Mouse (Mus musculus) cerebellum, adult 8-10 months (tissue): ENCODE measurements around the gene Gapvd1.
A peak's percentile ranks its signal among the peaks of the same experiment; 100 is the strongest.
"Not testable (repeated sequence)": the region's sequence is repeated elsewhere in the genome, so short reads cannot be mapped to it uniquely, and the experiment has no call there.

ENCODE experiments used
- DNase-seq: peaks from one replicate; pipeline ENCODE4 v3.0.0; 2022

The Gapvd1 gene

GRCm38 (mm10) chr2:34771368-34772226 lies 16.6 kb upstream of the Gapvd1 start, which contains the start of gene Hspa5:
Gene Hspa5, plus strand, starts transcription at chr2:34771970.
- DNase-seq, result peak; percentile 98

- DNase-seq, result no peak
Measured at GRCm38 (mm10) chr2:34770951-34771350, 15.9 kb upstream of the Gapvd1 start.

- DNase-seq, result no peak
Measured at GRCm38 (mm10) chr2:34770049-34770448, 15.0 kb upstream of the Gapvd1 start.

GRCm38 (mm10) chr2:34764801-34765200 lies 9.8 kb upstream of the Gapvd1 start:
- no peak for DNase-seq

GRCm38 (mm10) chr2:34762872-34763271 lies 7.8 kb upstream of the Gapvd1 start:
- DNase-seq, result no peak

- no peak for DNase-seq
Measured at GRCm38 (mm10) chr2:34762174-34762573, 7.1 kb upstream of the Gapvd1 start.

- DNase-seq, result not testable (repeated sequence)
Measured at GRCm38 (mm10) chr2:34761272-34761671, 6.2 kb upstream of the Gapvd1 start.

- DNase-seq, result no peak
Measured at GRCm38 (mm10) chr2:34757341-34757740, 2.3 kb upstream of the Gapvd1 start.

GRCm38 (mm10) chr2:34753811-34754550 lies 1.1 kb downstream of the Gapvd1 start:
- DNase-seq, result peak; percentile 82

GRCm38 (mm10) chr2:34750245-34750644 lies 4.8 kb downstream of the Gapvd1 start:
- no peak for DNase-seq

GRCm38 (mm10) chr2:34748479-34748878 lies 6.6 kb downstream of the Gapvd1 start:
- DNase-seq, result no peak

- DNase-seq, result no peak
Measured at GRCm38 (mm10) chr2:34745673-34746072, 9.4 kb downstream of the Gapvd1 start.

GRCm38 (mm10) chr2:34744476-34744875 lies 10.6 kb downstream of the Gapvd1 start:
- DNase-seq, result no peak

- no peak for DNase-seq
Measured at GRCm38 (mm10) chr2:34742675-34743074, 12.4 kb downstream of the Gapvd1 start.

GRCm38 (mm10) chr2:34741390-34742159 lies 13.5 kb downstream of the Gapvd1 start:
- DNase-seq, result no peak

- no peak for DNase-seq
Measured at GRCm38 (mm10) chr2:34739684-34740391, 15.2 kb downstream of the Gapvd1 start.

- no peak for DNase-seq
Measured at GRCm38 (mm10) chr2:34737911-34738310, 17.1 kb downstream of the Gapvd1 start.

- no peak for DNase-seq
Measured at GRCm38 (mm10) chr2:34736626-34737025, 18.4 kb downstream of the Gapvd1 start.

- DNase-seq, result no peak
Measured at GRCm38 (mm10) chr2:34727045-34727728, 27.8 kb downstream of the Gapvd1 start.

- DNase-seq, result no peak
Measured at GRCm38 (mm10) chr2:34725269-34725668, 29.8 kb downstream of the Gapvd1 start.

GRCm38 (mm10) chr2:34718196-34718595 lies 36.8 kb downstream of the Gapvd1 start:
- DNase-seq, result no peak

GRCm38 (mm10) chr2:34711904-34712303 lies 43.1 kb downstream of the Gapvd1 start:
- DNase-seq, result no peak
